Mouse (Mus musculus): ENCODE data around the gene Bhmt. TPM values are rescaled to one million over a fixed set of nuclear protein-coding genes. Genes with fewer than 3 reads are reported as not detected.
A peak's percentile ranks its signal among the peaks of the same experiment; 100 is the strongest.
"Not testable (repeated sequence)": the region's sequence is repeated elsewhere in the genome, so short reads cannot be mapped to it uniquely, and the experiment has no call there.

The Bhmt gene
- total RNA-seq, 2 experiments from 2014 or later: not detected

- peak; percentile 38 to 44 for DNase-seq (ENCODE audit: low spot score in 2 of 2)
Measured at GRCm38 (mm10) chr13:93608476-93608875, 29.3 kb downstream of the Bhmt start.

GRCm38 (mm10) chr13:93607701-93608100 lies 30.1 kb downstream of the Bhmt start:
- DNase-seq (ENCODE audit: low spot score in 2 of 2): peak; percentile 31 to 65

- DNase-seq (ENCODE audit: low spot score in 2 of 2): peak; percentile 50 to 67
Measured at GRCm38 (mm10) chr13:93606868-93607578, 30.7 kb downstream of the Bhmt start.

DNA sequence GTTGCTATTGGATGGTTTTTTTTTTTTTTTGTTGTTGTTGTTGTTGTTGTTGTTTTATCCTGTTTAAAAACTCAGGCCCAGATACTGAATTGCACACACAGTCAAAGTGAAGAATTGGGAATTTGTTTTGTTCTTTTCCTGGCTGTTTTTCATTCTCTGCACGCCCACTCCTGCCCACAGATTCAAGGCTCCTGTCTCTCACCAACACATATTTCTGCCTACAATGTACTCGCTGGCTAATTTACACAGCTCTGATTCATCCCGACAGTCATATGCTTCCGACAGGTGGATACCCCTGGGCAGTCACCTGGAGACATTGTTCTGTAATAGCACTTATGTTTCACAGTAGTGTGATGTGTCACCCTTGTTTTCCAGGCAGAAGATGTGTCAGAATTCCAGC lies 33.1 kb downstream of the Bhmt start:
- DNase-seq (ENCODE audit: low spot score in 2 of 2): peak; percentile 35 to 65

DNA sequence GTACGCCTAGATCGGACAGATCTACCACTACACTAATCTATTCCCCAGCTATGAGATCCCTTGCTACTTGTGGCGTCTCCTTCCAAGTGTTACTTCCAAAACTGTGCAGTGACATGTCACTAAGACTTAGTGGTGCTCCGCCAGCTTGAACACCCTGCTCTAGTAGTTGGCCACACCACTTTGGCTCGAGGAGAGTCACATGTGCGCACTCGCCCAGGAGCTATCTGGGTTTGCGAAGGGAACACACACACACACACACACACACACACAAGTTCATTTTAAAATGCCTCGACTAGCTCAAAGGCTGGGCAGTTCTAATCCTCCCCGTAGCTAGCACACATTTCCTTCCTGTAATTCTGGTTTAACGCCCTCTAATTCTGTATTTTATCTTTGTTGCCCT lies 36.2 kb downstream of the Bhmt start:
- DNase-seq (ENCODE audit: low spot score in 2 of 2): no peak

- no peak for DNase-seq (ENCODE audit: low spot score in 2 of 2)
Measured at GRCm38 (mm10) chr13:93593040-93593699, 44.6 kb downstream of the Bhmt start.

DNA sequence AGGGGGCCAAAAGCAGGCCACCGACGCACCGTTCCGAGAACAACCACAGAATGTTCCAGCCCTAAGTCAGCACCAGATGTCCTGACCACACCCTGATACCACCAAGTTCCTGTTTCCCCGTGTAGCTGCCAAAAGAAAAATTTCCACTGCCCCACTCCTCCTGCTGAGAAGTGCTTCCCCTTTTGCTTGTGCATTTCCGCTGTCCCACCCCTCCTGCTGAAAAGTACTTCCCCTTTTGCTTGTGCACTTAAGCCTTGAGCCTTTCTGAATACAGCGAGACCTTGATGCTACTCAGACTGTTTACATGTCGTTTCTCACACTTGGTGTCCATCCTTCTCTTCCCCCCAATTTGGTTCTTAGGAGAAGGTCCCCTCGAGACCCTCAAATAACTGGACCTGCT lies 55.2 kb downstream of the Bhmt start:
- not testable (repeated sequence) for DNase-seq (ENCODE audit: low spot score in 2 of 2)

- DNase-seq (ENCODE audit: low spot score in 2 of 2): no peak
Measured at GRCm38 (mm10) chr13:93580431-93580830, 57.3 kb downstream of the Bhmt start.

DNA sequence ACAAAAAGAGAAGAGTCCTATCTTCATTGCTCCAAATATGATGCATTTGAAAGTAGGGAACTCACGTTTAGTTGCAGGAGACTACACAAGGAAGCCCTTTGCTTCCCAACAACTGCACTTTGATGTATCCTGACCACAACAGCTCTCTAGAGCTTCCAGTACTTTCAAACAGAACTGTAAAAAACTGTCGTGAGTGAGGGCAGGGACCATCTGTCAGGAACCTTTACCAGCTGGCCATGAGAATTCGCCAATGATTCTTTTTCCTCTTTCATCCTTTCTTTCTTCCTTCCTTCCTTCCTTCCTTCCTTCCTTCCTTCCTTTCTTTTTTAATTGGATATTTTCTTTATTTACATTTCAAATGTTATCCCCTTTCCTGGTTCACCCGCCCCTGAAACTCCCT lies 68.1 kb downstream of the Bhmt start:
- no peak for DNase-seq (ENCODE audit: low spot score in 2 of 2)

Other genes starting within 250 kb of the Bhmt start
- 10 to 100 TPM; 41.8 to 42.0 TPM for gene Jmy, start 138.2 kb downstream of the Bhmt start, total RNA-seq (2021)
- gene Bhmt2, start 36.3 kb upstream of the Bhmt start, total RNA-seq (2021): under 1 TPM; 0.23 to 0.40 TPM
- under 1 TPM; 0.58 to 0.59 TPM for gene Dmgdh, start 36.5 kb upstream of the Bhmt start, total RNA-seq (2021)
- 10 to 100 TPM; 78.5 to 79.3 TPM for gene Arsb, start 133.7 kb upstream of the Bhmt start, total RNA-seq (2021)

Data from left cerebral cortex, adult 18-20 months (tissue).